ENCODE assay signal across 20 mouse cellular contexts in genomic region chr3:122288613-122289195, GRCm38 (mm10).
"Had no signal": no experiment of that assay in that cellular context is flagged by ENCODE, and none has a peak within 500 bp of the region (broad histone marks: within the 10 kb centered on the region; RNA-seq: fewer than 3 reads in every experiment).

No protein-coding gene starts in this region.

- H3K4me3 ChIP-seq: kidney, embryonic 15.5 days; liver, embryonic 12.5 days; liver, embryonic 15.5 days; lung, embryonic 15.5 days; megakaryocyte, embryonic 14.5 days; midbrain, embryonic 10.5 days; midbrain, embryonic 13.5 days; myocyte; neural tube, embryonic 13.5 days had no signal

- H3K27ac ChIP-seq: kidney, embryonic 15.5 days; liver, embryonic 12.5 days; liver, embryonic 15.5 days; lung, embryonic 15.5 days; midbrain, embryonic 10.5 days; midbrain, embryonic 13.5 days; neural tube, embryonic 13.5 days; stomach, postnatal 0 days had no signal

- ATAC-seq: liver, embryonic 12.5 days; midbrain, embryonic 13.5 days; midbrain, embryonic 16.5 days had no signal

- H3K9ac ChIP-seq: kidney, embryonic 15.5 days; liver, embryonic 12.5 days; liver, embryonic 15.5 days; lung, embryonic 15.5 days; midbrain, embryonic 13.5 days; neural tube, embryonic 13.5 days had no signal

- H3K27me3 ChIP-seq: kidney, embryonic 15.5 days; lung, embryonic 15.5 days; megakaryocyte, embryonic 14.5 days; midbrain, embryonic 13.5 days; neural tube, embryonic 13.5 days had no signal

- DNase-seq: kidney, adult 11 months; kidney, postnatal 14 days; kidney, postnatal 4 days; lung, adult 18-20 months; lung, postnatal 10 days; lung, postnatal 36 days; thymus, adult 2 months; thymus, postnatal 14 days; thymus, postnatal 4 days had no signal
